Mouse (Mus musculus): ENCODE results near the gene Dnah7b. TPM values are rescaled to one million over a fixed set of nuclear protein-coding genes. Genes with fewer than 3 reads are reported as not detected.

Gene Dnah7b
- 0.53 TPM in 1 of 2 replicates, not detected in the other for polyA plus RNA-seq (2012; rRNA removed)

GRCm38 (mm10) chr1:46066015-46066414 is at the start of gene Dnah7b:
Dnah7b (plus strand) TSS chr1:46066315.

Other genes starting within 250 kb of the Dnah7b start
- not detected in 2 replicates for gene Gm5269, start 176.0 kb upstream of the Dnah7b start, polyA plus RNA-seq (2012; rRNA removed)
- gene Slc40a1, start 139.8 kb upstream of the Dnah7b start, polyA plus RNA-seq (2012; rRNA removed), result 22.9 and 24.7 TPM in 2 replicates

Data from colon, adult 2 months (tissue).